Mouse (Mus musculus): ENCODE results near the gene Nfib. TPM values are rescaled to one million over a fixed set of nuclear protein-coding genes. Genes with fewer than 3 reads are reported as not detected.
A peak's percentile ranks its signal among the peaks of the same experiment; 100 is the strongest.

The Nfib gene
- total RNA-seq (2021) (100 to 1,000 TPM; 118 to 121 TPM), polyA plus RNA-seq (2012; rRNA removed) (32.1 and 44.2 TPM in 2 replicates)
- long read RNA-seq, full-length matches to known transcripts: 47 of 87 reads
- long read RNA-seq, partial matches to known transcripts: 0 of 87 reads
- long read RNA-seq, other reads (novel, unspliced or antisense): 40 of 87 reads

- no peaks in the 10 kb centered on the region for H3K27me3 ChIP-seq (ENCODE audit: control insufficient read depth, insufficient read depth, low read length)
- intact Hi-C loops (cut with DNase I): loop anchor here (5.0 kb wide), 1 partner anchor 63 kb away; no protein-coding TSS in a partner anchor
- H3K27ac ChIP-seq: peak within 1 kb of the TSS; percentile 48; the same call in 1 of the 2 replicates
- H3K36me3 ChIP-seq (ENCODE audit: control insufficient read depth, insufficient read depth, low read length): no peaks in the 10 kb centered on the region
- H3K79me2 ChIP-seq (replicated peaks; ENCODE audit: control insufficient read depth, insufficient read depth, low read length): no peaks in the 10 kb centered on the region
- DNase-seq: peak in 1 of 2 experiments; percentile 48
- WGBS: 53% methylated on average over 23 of the region's 23 CpGs
- 0 out of 2 replicates have a peak, but pooled peaks have one; percentile 19 for TF ChIP-seq EP300 (IDR thresholded peaks at IDR 0.05; ENCODE audit: insufficient read depth, low read depth, low read length)
- no peak for TF ChIP-seq POLR2A (IDR thresholded peaks at IDR 0.05; ENCODE audit: insufficient read depth, low read depth, low read length)
- no peak for TF ChIP-seq CTCF (IDR thresholded peaks at IDR 0.05)
- H3K4me3 ChIP-seq: no peak within 1 kb of the TSS
- no peak within 1 kb of the TSS for H3K9ac ChIP-seq (ENCODE audit: low read depth, low read length)
- peaks cover 2% of the 10 kb centered on the region for H3K4me1 ChIP-seq (ENCODE audit: control insufficient read depth, insufficient read depth, low read length)
These were observed at the start of gene Nfib for GRCm38 (mm10) chr4:82704841-82705794. TSS of gene Nfib (minus strand) at chr4:82705750.

DNA sequence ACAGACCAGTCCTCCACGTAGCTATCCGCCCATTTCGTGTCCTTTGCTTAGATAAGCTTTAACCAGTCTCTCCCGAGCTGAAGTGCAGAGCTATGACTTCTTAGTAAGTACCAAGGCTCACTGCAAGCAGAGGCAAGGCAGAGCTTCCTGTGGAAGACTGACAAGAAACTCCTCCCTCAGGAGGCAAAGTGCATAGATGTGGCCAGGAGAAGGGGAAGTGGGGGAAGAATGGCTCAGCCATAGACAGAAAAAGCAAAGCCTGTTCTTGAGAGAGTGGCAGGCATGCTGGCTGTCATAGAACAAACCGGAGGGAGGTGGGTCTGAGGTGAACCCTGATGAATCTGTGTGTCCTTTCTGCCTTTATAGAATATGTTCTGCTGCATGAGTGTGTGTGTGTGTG, 30.2 kb upstream of the Nfib start:
- Histone ChIP-seq H3K36me3 (ENCODE audit: control insufficient read depth, insufficient read depth, low read length) (no peaks in the 10 kb centered on the region), H3K9ac (ENCODE audit: low read depth, low read length) (no peak overlapping the region), H3K79me2 (replicated peaks; ENCODE audit: control insufficient read depth, insufficient read depth, low read length) (no peaks in the 10 kb centered on the region), H3K27ac (no peak overlapping the region), H3K4me3 (no peak overlapping the region), H3K27me3 (ENCODE audit: control insufficient read depth, insufficient read depth, low read length) (no peaks in the 10 kb centered on the region; the same call in 1 of the 2 replicates), H3K4me1 (ENCODE audit: control insufficient read depth, insufficient read depth, low read length) (no peaks in the 10 kb centered on the region)
- intact Hi-C loops (cut with DNase I): no loop called here
- 27% methylated on average over 5 of the region's 5 CpGs for WGBS
- TF ChIP-seq CTCF (IDR thresholded peaks at IDR 0.05) (no peak), POLR2A (IDR thresholded peaks at IDR 0.05; ENCODE audit: insufficient read depth, low read depth, low read length) (no peak), EP300 (IDR thresholded peaks at IDR 0.05; ENCODE audit: insufficient read depth, low read depth, low read length) (no peak)
- no peak for DNase-seq

DNA sequence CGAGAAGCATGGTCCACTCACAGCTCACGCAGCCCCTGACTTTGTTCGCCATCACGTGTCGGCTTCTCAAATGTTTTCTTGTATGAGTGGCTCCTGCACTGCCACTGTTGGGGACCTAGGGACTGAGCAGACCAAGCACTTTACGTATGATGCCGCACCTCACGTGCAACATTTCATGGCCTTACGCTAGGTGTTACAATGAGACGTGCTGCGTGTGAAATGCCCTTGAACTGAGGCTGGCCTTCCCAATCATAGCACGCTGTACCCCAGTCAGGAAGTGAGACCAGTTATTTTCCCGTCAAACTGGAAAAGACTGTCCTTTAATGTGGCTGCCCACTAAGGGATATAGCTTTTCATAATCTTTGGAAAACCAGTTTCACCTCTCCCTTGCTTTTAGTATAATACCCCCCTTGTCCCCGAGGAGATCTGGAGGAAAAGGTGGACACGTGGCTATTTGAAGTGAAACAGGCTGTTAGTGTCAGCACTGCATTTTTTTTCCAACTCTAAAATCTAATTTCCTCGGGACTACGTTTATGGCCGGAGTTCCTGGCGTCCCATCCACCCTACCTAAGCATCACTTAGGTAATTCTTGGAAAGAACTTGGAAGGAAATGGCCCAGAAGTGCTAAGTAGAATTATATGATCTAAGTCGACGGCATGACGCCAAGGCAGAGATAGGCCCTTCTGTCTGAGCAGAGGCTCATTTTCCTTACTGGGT, 29.4 kb upstream of the Nfib start:
- Histone ChIP-seq H3K4me3 (no peak overlapping the region), H3K27me3 (ENCODE audit: control insufficient read depth, insufficient read depth, low read length) (no peaks in the 10 kb centered on the region; the same call in 1 of the 2 replicates), H3K4me1 (ENCODE audit: control insufficient read depth, insufficient read depth, low read length) (no peaks in the 10 kb centered on the region), H3K27ac (no peak overlapping the region), H3K79me2 (replicated peaks; ENCODE audit: control insufficient read depth, insufficient read depth, low read length) (no peaks in the 10 kb centered on the region), H3K9ac (ENCODE audit: low read depth, low read length) (no peak overlapping the region), H3K36me3 (ENCODE audit: control insufficient read depth, insufficient read depth, low read length) (no peaks in the 10 kb centered on the region)
- no peak for TF ChIP-seq CTCF (IDR thresholded peaks at IDR 0.05)
- TF ChIP-seq POLR2A (IDR thresholded peaks at IDR 0.05; ENCODE audit: insufficient read depth, low read depth, low read length): no peak
- TF ChIP-seq EP300 (IDR thresholded peaks at IDR 0.05; ENCODE audit: insufficient read depth, low read depth, low read length): no peak
- WGBS: 69% methylated on average over 22 of the region's 22 CpGs
- intact Hi-C loops (cut with DNase I): no loop called here
- DNase-seq: no peak

- Histone ChIP-seq H3K79me2 (replicated peaks; ENCODE audit: control insufficient read depth, insufficient read depth, low read length) (no peaks in the 10 kb centered on the region), H3K27ac (no peak overlapping the region), H3K36me3 (ENCODE audit: control insufficient read depth, insufficient read depth, low read length) (no peaks in the 10 kb centered on the region), H3K27me3 (ENCODE audit: control insufficient read depth, insufficient read depth, low read length) (no peaks in the 10 kb centered on the region; the same call in 1 of the 2 replicates), H3K4me1 (ENCODE audit: control insufficient read depth, insufficient read depth, low read length) (no peaks in the 10 kb centered on the region), H3K9ac (ENCODE audit: low read depth, low read length) (no peak overlapping the region), H3K4me3 (no peak overlapping the region)
- 43% methylated on average over 5 of the region's 5 CpGs for WGBS
- TF ChIP-seq POLR2A (IDR thresholded peaks at IDR 0.05; ENCODE audit: insufficient read depth, low read depth, low read length) (no peak), CTCF (IDR thresholded peaks at IDR 0.05) (no peak), EP300 (IDR thresholded peaks at IDR 0.05; ENCODE audit: insufficient read depth, low read depth, low read length) (no peak)
- DNase-seq: no peak
- intact Hi-C loops (cut with DNase I): no loop called here
These were observed 28.8 kb upstream of the Nfib start for GRCm38 (mm10) chr4:82734348-82734747.

GRCm38 (mm10) chr4:82733636-82734035, 28.1 kb upstream of the Nfib start:
- intact Hi-C loops (cut with DNase I): no loop called here
- DNase-seq: no peak
- no peak for TF ChIP-seq POLR2A (IDR thresholded peaks at IDR 0.05; ENCODE audit: insufficient read depth, low read depth, low read length)
- no peak for TF ChIP-seq CTCF (IDR thresholded peaks at IDR 0.05)
- no peak for TF ChIP-seq EP300 (IDR thresholded peaks at IDR 0.05; ENCODE audit: insufficient read depth, low read depth, low read length)
- Histone ChIP-seq H3K27me3 (ENCODE audit: control insufficient read depth, insufficient read depth, low read length) (no peaks in the 10 kb centered on the region; the same call in 1 of the 2 replicates), H3K79me2 (replicated peaks; ENCODE audit: control insufficient read depth, insufficient read depth, low read length) (no peaks in the 10 kb centered on the region), H3K36me3 (ENCODE audit: control insufficient read depth, insufficient read depth, low read length) (no peaks in the 10 kb centered on the region), H3K4me1 (ENCODE audit: control insufficient read depth, insufficient read depth, low read length) (no peaks in the 10 kb centered on the region), H3K9ac (ENCODE audit: low read depth, low read length) (no peak overlapping the region), H3K4me3 (no peak overlapping the region), H3K27ac (no peak overlapping the region)
- WGBS: 92% methylated on average over 3 of the region's 3 CpGs

All from heart, adult 2 months (tissue).